Mouse (Mus musculus) heart, embryonic 10.5 days (tissue): Measurements from ENCODE around the gene Gm3460. TPM values are rescaled to one million over a fixed set of nuclear protein-coding genes. Genes with fewer than 3 reads are reported as not detected.
"Not testable (repeated sequence)": the region's sequence is repeated elsewhere in the genome, so short reads cannot be mapped to it uniquely, and the experiment has no call there.

Source experiments
- DNase-seq: peaks from one replicate; pipeline ENCODE4 v3.0.0-alpha.2; 2017; ENCODE audit warnings: low spot score
- H3K27ac ChIP-seq: fragments of 300-500 bp; sonication (generic); 2 replicates; pipeline ENCODE4 v1.5.1; 2016; ENCODE audit warnings: mild to moderate bottlenecking
- H3K27me3 ChIP-seq: fragments of 300-500 bp; sonication (generic); 2 replicates; pipeline ENCODE4 v1.6.1; 2016; ENCODE audit warnings: mild to moderate bottlenecking; ENCODE audit not compliant: poor library complexity, insufficient read depth, severe bottlenecking
- H3K36me3 ChIP-seq: fragments of 300-500 bp; sonication (generic); 2 replicates; pipeline ENCODE4 v1.6.1; 2016; ENCODE audit warnings: mild to moderate bottlenecking, moderate library complexity
- H3K4me1 ChIP-seq: fragments of 300-500 bp; sonication (generic); 2 replicates; pipeline ENCODE4 v1.6.1; 2016; ENCODE audit warnings: mild to moderate bottlenecking
- H3K4me3 ChIP-seq: fragments of 300-500 bp; sonication (generic); 2 replicates; pipeline ENCODE4 v1.5.1; 2016; ENCODE audit warnings: mild to moderate bottlenecking, moderate library complexity
- H3K9me3 ChIP-seq: fragments of 300-500 bp; sonication (generic); 2 replicates; pipeline ENCODE4 v1.6.1; 2016; ENCODE audit warnings: mild to moderate bottlenecking, moderate library complexity
- WGBS: fragments of 180-500 bp; shearing (Covaris S2); methylation state at CpG from one replicate; pipeline ENCODE4 v1.1.7; 2016; 5-methylcytosine and 5-hydroxymethylcytosine counted together
- polyA plus RNA-seq: library from polyadenylated mRNA; unstranded; fragments of >200 nt; fragmentation: Nextera tagmentation; extraction: Ambion mirVana; gene quantifications from 2 replicates; pipeline ENCODE4 v1.2.1, GENCODE M21; 2016

The Gm3460 gene
- 0.36 TPM in 1 of 2 replicates, not detected in the other for polyA plus RNA-seq

DNA sequence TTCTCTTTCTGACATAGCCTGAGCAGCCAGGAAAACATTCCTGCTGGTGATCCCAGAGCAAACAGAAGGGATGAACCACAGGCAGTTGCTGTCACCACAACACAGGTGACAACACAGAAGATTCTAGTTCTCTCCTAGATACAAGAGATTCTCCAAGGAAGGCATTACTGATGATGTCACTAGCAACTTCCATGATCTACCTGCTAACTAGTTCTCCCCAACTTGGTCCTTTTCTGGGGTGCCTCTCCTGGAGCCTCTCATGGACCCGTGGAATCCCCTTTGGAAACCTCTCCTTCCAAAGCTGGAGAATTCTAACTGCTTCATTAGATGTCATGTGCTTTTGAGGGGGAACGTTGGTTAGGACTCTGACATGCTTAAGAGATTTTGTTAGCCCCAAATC lies at the start of gene Gm3460:
Gene Gm3460 (minus strand): TSS at position 101 of the 400 bp plus-strand sequence.
- WGBS: 76% methylated on average over 1 of the region's 2 CpGs

DNA sequence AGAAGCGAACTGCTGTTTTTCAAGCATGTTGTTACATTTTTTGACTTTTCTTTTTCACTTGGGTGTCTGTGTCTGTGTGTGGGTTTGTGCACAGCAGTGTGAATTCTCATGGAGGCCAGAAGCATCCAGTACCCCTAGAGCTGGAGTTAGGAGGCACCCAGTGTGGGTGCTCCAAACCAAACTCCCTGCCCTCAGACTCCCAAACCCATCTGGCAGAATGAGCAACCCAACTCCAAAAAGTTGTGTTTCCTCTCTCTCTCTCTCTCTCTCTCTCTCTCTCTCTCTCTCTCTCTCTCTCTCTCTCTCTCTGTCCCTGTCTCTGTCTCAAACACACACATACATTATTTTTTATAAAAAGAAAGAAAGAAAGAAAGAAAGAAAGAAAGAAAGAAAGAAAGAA lies 15.8 kb downstream of the Gm3460 start:
- H3K36me3 ChIP-seq, DNase-seq, H3K4me3 ChIP-seq, H3K27me3 ChIP-seq, H3K4me1 ChIP-seq, H3K9me3 ChIP-seq, H3K27ac ChIP-seq: not testable (repeated sequence)
- no CpG with 5 or more reads among the region's 1 CpGs for WGBS

More for the DNA sequence above, at the start of gene Gm3460:
- H3K27me3 ChIP-seq, DNase-seq, H3K4me1 ChIP-seq, H3K4me3 ChIP-seq, H3K36me3 ChIP-seq, H3K27ac ChIP-seq, H3K9me3 ChIP-seq: not testable (repeated sequence)

DNA sequence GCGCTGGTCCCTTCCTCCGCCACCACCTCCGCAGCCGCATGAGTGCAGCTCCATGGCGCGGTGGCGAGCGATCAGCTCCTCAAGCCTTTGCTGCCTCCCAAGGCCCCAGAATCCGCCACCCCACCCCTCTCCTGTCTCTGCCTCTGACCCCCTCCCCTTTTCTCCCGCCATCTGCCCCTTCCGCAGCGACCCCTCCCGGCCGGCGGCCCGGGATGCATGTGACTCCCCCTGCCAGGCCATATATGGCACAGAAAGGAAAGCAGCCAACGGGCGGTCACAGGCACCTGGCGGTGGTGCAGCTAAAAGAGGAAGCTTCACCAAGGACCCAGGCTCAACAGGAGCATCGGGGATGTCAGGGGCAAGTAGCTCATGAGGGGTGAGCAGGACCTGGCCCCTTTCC lies 17.2 kb downstream of the Gm3460 start:
- H3K9me3 ChIP-seq: not testable (repeated sequence)
- H3K27ac ChIP-seq: peak overlapping the region; percentile 52; the same call in 1 of the 2 replicates
- under 1% methylated on average over 18 of the region's 20 CpGs for WGBS

DNA sequence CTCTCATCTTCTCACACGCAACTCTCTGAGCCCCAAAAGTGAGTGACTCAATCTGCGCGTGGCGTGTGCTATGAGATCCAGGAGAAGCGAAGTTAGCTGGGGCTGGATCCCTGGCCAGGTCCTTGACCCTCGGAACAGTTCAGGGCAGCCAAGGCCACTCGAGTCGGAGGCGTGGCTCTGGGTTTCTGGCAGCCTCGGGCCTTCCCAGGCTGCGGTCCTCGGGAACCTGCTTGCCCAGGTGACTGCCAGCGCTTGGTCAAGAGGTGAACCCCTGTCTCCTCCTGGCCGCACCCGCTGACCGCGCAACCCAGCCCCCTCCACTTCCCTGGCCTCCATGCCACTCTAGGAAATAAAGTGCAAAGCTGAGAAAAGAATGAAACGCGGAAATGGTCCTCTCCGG lies 17.7 kb downstream of the Gm3460 start:
- 5% methylated on average over 20 of the region's 20 CpGs for WGBS
- H3K27me3 ChIP-seq, H3K4me1 ChIP-seq: not testable (repeated sequence)

More for the DNA sequence above, 17.2 kb downstream of the Gm3460 start:
- peak overlapping the region; percentile 50 for H3K4me3 ChIP-seq
- not testable (repeated sequence) for H3K36me3 ChIP-seq, H3K27me3 ChIP-seq, H3K4me1 ChIP-seq
- DNase-seq: peak; percentile 77

DNA sequence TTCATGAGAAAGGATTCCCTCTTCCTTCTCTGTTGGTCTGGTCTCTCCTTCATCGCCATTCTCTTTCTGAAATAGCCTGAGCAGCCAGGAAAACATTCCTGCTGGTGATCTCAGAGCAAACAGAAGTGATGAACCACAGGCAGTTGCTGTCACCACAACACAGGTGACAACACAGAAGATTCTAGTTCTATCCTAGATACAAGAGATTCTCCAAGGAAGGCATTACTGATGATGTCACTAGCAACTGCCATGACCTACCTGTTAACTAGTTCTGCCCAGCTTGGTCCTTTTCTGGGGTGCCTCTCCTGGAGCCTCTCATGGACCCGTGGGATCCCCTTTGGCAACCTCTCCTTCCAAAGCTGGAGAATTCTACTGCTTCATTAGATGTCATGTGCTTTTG lies 31.7 kb downstream of the Gm3460 start, which contains the start of gene Gm3629:
Gene Gm3629 (minus strand): TSS at position 101 of the 400 bp plus-strand sequence.
- H3K27me3 ChIP-seq, H3K36me3 ChIP-seq, H3K27ac ChIP-seq, H3K9me3 ChIP-seq, H3K4me3 ChIP-seq, H3K4me1 ChIP-seq, DNase-seq: not testable (repeated sequence)
- WGBS: 50% methylated on average over 1 of the region's 2 CpGs

More for the DNA sequence above, 17.7 kb downstream of the Gm3460 start:
- H3K27ac ChIP-seq: peak overlapping the region; percentile 52; the same call in 1 of the 2 replicates
- H3K36me3 ChIP-seq, H3K9me3 ChIP-seq: not testable (repeated sequence)
- H3K4me3 ChIP-seq: peak overlapping the region; percentile 50
- peak; percentile 43 for DNase-seq

Other genes starting within 250 kb of the Gm3460 start
- gene Gm16440, start 232.1 kb downstream of the Gm3460 start, polyA plus RNA-seq: not detected in 2 replicates
- 2.0 and 2.8 TPM in 2 replicates for gene Gm3591, start 209.9 kb downstream of the Gm3460 start, polyA plus RNA-seq
- not detected in 2 replicates for gene Gm3594, start 177.8 kb downstream of the Gm3460 start, polyA plus RNA-seq
- gene Gm8356, start 85.1 kb downstream of the Gm3460 start, polyA plus RNA-seq: not detected in 2 replicates
- 0.17 and 0.49 TPM in 2 replicates for gene Gm3629, start 31.8 kb downstream of the Gm3460 start, polyA plus RNA-seq
- 0.31 and 0.32 TPM in 2 replicates for gene Gm10251, start 61.8 kb upstream of the Gm3460 start, polyA plus RNA-seq
- gene Gm8050, start 97.8 kb upstream of the Gm3460 start, polyA plus RNA-seq: not detected in 2 replicates
- 9.4 and 9.6 TPM in 2 replicates for gene Gm3636, start 119.9 kb upstream of the Gm3460 start, polyA plus RNA-seq
- not detected in 2 replicates for gene Gm8362, start 152.0 kb upstream of the Gm3460 start, polyA plus RNA-seq
- gene Gm3642, start 217.9 kb upstream of the Gm3460 start, polyA plus RNA-seq: not detected in 2 replicates